Mouse (Mus musculus) ovary, postnatal 14 days (tissue): ENCODE results near the gene Kdm5c.
"Not testable (repeated sequence)": the region's sequence is repeated elsewhere in the genome, so short reads cannot be mapped to it uniquely, and the experiment has no call there.

Source experiments
- DNase-seq: peaks from one replicate; pipeline ENCODE4 v3.0.0; 2022; ENCODE audit warnings: low spot score

Gene Kdm5c

GRCm38 (mm10) chrX:152232781-152233763 lies at the start of gene Kdm5c:
Gene Kdm5c, plus strand, starts transcription at chrX:152233020.
- peak; percentile 92 for DNase-seq

DNA sequence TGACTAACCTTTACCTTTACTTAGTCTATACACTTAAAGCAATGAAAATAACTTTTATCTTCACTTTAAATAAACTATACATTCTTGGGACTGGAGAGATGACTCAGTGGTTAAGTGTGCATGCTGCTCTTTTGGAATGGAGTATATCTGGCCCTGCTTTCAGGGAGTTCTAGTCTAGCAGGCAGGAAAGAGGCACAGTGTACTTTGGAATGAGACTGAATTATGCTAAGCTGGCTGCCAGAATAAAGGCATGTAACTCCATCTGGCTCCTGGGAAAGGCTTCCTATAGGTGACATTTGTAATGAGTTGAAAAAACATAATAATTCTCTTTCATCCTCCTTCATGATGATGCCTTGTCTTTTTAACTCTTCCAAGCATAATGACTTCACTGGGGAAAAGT lies 45.7 kb upstream of the Kdm5c start:
- no peak for DNase-seq

DNA sequence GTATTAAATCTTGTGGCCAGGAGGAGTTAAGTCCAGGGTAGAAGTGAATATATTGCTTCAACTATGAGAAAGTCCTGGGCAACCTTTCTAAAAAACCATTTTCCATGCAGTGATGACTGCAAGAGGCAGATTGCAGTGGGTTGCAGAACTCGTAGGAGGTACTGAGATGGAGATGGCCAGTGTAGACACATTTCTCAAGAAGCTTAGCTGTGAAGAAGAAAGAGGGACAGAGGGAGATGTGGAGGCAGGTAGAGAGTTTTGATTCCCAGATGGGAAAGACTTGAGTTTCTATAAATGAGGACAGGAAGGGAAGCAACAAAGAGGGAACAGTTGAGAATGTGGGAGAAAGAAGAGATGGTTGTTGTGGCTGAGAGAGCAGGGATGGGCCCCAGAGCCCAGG lies 41.6 kb upstream of the Kdm5c start:
- no peak for DNase-seq

DNA sequence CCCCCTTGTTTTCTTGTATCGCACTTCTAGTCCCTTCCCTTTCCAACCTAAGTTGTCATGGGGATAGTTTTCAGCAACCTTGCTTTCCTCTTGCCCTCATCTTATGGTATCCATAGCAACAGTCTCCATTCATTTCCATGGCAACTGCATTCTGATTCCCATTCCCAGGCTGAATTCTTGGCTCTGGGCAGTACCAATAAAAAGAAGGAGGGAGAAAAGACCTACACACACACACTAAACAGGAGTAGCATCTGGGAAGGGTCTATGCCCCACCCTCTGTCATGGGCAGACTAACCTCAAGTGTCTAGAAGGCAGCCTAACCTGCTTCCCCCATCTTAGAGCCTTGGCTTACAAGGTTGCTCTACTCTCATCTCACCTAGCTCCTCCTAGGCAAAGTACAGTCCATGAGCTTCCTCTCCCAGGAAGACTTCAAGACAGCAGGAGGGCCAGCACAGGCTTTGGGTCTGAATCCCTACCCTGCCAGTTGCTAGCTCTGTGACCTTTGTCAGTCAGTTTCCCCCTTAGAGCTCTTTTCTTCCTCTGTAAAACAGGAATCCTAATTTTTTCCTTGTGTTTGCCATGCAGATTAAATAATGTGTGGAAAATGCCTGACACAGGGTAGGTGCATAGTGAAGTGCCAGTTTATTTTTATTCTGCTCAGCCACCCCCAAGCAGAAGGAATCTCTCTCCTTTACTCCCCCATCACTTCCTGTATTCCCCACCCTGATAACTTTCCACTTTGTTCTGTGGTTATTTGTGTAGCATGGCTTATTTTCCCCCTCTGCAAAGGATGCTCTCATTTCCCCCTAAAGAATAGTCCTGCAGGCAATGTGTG lies 34.8 kb upstream of the Kdm5c start:
- DNase-seq = no peak

GRCm38 (mm10) chrX:152201737-152202421 lies 30.9 kb upstream of the Kdm5c start:
- no peak for DNase-seq

DNA sequence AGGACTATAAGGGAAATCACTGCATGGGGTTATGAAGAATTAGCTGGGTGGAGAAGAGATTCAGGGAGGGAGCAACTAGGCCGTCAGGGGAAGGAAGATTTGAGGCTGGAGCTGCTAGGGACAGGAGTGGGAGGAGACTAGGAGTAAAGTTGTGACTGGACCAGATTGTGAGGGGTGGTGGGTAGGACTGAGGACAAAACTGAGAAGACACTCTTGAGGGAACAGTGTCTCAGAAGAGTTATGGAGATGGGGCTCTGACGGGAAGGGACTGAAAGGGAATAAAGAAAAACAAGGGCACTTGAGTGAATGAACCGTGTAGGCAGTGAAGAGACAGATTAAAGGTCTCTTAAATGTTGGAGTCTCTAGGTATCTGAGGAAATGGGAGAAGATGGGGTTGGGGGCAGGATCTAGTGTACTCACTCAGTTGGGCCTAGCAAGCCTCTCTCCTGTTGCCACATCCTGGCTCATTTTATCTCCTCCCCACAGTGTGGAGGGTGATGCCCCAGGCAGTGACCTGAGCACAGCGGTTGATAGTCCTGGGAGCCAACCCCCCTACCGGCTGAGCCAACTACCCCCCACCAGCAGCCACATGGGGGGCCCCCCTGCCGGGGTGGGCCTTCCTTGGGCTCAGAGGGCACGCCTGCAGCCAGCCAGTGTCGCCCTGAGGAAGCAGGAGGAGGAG lies 30.3 kb upstream of the Kdm5c start:
- no peak for DNase-seq

- no peak for DNase-seq
Measured at GRCm38 (mm10) chrX:152203247-152203646, 29.6 kb upstream of the Kdm5c start.

- no peak for DNase-seq
Measured at GRCm38 (mm10) chrX:152205486-152205885, 27.3 kb upstream of the Kdm5c start.

DNA sequence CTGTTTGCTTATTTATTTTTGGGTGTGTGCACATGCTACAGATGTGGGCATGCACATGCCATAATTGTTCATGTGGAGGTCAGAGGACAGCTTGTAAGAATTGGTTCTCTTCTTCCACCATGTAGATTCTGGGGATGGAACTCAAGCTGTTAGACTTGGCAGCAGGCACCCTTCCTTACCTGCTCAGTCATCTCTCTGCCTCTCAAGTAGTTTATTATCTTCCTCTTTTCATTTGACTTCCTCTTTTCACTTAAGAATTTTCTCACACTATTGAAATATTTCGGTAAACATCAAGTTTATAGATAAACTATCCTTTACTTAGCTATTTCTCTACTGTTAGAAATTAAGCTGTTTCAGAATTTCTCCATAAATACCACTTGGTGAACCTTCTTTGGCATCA lies 18.1 kb upstream of the Kdm5c start:
- DNase-seq = no peak

DNA sequence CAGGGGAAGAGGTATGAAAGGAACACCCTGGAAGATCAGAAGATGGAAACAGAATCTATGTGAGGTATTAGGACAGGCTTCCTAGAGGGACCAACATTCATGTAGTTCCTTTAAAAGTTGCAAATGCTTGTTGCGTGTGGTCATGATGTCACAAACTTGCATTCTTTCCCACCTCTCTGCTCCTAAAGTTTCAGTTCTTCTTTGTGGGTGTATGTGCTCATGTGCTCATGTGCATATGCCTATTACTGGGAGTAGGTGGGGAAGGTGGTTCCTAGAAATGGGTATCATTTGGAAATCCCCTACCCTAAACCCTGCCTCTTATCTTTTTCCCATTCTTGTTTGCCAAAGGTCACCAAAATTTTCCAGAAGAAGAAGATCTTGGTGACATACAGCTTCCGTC lies 14.3 kb upstream of the Kdm5c start:
- DNase-seq = no peak

DNA sequence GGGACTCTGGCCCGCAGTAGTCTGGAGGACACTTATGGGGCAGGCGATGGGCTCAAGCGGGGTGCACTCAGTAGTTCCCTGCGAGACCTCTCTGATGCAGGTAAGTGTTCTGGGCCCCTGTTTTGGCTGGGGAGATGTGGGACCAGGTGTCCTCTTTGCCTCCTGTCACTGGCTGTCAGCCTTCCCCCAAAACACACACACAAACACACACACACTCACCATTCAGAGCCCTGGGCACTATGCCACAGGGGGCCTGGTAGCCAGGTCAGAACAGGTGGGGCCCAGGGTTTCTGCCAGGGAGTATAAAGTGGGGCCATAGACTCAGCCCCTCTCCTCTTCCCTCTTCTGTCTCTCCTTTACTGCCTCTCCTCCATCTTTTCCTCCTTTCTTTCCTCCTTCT lies 11.1 kb upstream of the Kdm5c start:
- no peak for DNase-seq

GRCm38 (mm10) chrX:152222226-152222625 lies 10.6 kb upstream of the Kdm5c start:
- no peak for DNase-seq

DNA sequence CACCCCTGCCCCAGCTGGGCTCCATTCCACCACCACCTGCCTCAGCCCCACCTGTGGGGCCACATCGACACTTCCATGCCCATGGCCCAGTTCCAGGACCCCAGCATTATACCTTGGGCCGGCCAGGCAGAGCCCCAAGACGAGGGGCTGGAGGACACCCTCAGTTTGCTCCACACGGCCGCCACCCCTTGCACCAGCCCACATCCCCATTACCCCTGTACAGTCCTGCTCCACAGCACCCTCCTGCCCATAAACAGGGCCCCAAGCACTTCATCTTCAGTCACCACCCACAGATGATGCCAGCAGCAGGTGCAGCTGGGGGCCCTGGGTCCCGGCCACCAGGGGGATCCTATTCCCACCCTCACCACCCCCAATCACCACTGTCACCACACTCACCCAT lies 9.5 kb upstream of the Kdm5c start:
- DNase-seq = no peak

DNA sequence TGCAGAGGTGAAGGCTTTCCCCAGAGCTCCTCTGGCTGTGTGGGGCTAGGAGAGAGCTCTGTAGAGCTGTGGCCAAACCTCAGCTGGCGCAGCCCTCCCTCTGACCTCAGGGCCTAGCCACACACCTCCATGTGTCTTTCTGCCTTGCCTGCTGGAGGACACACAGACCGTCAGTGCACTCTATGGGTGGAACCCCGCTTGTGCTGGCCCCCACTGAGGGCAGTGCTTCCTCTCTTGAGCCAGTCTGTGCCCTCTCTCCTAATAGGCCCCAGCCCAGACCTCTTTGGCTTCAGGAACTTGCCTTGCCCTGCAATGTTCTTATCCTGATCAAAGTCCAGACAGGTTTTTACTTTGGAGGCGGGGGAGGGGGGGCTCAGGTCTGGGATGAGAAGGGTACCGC lies 8.5 kb upstream of the Kdm5c start:
- DNase-seq = no peak

DNA sequence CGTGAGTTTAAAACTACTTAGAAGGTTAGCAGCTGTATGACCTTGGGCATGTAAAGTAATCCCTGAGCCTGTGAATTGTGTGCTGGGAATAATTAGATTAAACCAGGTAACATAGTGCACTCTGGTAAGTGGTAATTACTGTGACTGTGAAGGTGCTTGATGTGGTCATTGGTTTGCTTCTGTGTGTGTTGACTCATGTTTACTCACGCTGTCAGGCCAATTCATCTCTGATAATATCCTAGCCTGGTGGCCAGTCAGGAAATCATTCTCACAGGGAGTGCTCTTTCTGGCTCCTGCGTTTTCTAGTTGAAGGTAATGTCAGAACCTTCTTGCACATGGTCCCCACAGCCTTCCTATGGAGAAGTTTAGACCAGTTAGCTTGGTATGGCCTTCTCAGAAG lies 1.3 kb downstream of the Kdm5c start:
- no peak for DNase-seq

DNA sequence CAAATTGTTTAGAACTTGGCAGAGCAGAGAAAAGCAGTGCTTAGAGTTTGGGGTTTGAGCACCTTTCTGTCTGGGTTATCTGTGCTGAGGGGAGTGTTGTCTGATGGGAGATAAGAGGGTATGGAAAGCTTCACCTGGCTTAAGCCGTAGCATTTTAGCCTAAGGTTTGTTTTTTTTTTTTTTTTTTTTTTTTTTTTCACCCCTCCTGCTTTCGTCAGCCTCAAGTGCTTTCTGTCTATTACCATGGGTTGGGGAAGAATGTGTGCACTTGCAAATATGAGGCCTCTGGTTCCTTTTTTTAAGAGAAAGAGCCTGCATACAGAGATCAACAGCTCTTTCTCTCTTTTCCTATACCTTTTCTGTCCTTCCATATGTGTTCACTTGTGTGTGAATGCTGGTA lies 2.9 kb downstream of the Kdm5c start:
- DNase-seq = no peak

GRCm38 (mm10) chrX:152243140-152243539 lies 10.3 kb downstream of the Kdm5c start:
- not testable (repeated sequence) for DNase-seq

- no peak for DNase-seq
Measured at GRCm38 (mm10) chrX:152244492-152245189, 11.8 kb downstream of the Kdm5c start.

DNA sequence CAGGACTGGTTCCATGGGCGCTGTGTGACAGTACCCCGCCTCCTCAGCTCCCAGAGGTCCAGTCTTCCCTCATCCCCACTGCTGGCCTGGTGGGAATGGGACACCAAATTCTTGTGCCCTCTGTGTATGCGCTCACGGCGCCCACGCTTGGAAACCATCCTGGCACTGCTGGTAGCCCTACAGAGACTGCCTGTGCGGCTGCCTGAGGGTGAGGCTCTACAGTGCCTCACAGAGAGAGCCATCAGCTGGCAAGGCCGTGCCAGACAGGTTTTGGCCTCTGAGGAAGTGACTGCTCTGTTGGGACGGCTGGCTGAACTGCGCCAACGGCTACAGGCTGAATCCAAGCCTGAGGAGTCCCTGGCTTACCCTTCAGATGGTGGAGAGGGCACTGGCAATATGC lies 38.4 kb downstream of the Kdm5c start:
- no peak for DNase-seq

DNA sequence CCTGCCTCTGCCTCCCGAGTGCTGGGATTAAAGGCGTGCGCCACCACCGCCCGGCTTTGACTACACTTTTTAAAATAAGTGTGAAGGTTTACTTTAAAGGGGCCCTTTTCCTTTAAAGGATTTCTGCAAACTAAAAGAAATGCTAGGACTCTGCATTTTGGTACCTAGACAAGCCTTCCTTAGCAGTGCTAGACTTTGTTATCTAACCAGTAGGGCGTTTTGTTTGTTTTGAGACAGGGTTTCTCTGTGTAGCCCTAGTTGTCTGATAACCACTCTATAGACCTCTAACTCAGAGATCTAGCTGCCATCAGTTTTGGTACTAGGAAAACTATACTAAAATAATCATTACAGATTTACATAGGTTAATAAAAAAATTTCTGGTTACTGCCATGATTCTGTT lies 46.6 kb downstream of the Kdm5c start:
- DNase-seq = no peak

DNA sequence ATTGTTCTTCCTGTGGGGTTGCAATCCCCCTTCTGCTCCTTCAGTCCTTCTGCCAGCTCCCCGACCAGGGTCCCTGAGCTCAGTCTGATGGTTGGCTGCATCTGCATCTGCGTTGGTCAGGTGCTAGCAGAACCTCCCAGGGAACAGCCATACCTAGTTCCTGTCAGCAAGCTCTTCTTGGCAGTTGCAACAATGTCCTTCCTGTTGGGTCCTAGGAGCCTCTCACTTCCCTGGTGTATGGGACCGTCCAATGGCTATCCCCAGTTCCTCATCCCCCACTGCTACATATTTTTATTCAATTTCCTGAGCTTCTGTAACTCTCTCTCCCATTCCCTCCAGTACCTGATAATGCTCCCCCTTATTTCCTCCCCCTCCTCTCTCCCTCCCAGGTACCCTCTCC lies 51.9 kb downstream of the Kdm5c start:
- no peak for DNase-seq
